Mouse (Mus musculus) liver, embryonic 14.5 days (tissue): ENCODE results near the gene Cdkl4. TPM values are rescaled to one million over a fixed set of nuclear protein-coding genes. Genes with fewer than 3 reads are reported as not detected.

ENCODE experiments used
- ATAC-seq: fragments of 200-750 bp; cut with Nextera tagmentation; 2 replicates; pipeline ENCODE4 v1.8.0; 2017; ENCODE audit warnings: moderate number of reproducible peaks, mild to moderate bottlenecking, moderate library complexity; ENCODE audit not compliant: insufficient read depth
- DNase-seq, 3 experiments: peaks; one replicate each; pipeline ENCODE4 v3.0.0-alpha.2; 2012 to 2013; ENCODE audit warnings: low read depth in 3 of 3, low spot score in 3 of 3
- H3K27ac ChIP-seq: fragments of 300-500 bp; sonication (generic); 2 replicates; pipeline ENCODE4 v1.5.1; 2014; ENCODE audit warnings: moderate library complexity, mild to moderate bottlenecking, control low read depth, inconsistent platforms
- H3K27me3 ChIP-seq: fragments of 300-500 bp; sonication (generic); 2 replicates; pipeline ENCODE4 v1.6.1; 2014; ENCODE audit warnings: mild to moderate bottlenecking, low read length, moderate library complexity; ENCODE audit not compliant: control insufficient read depth, insufficient read depth
- H3K36me3 ChIP-seq: fragments of 300-500 bp; sonication (generic); replicated peaks from 2 replicates; pipeline ENCODE4 v1.6.1; 2014; ENCODE audit warnings: low read depth; ENCODE audit not compliant: control insufficient read depth, insufficient read depth
- H3K4me1 ChIP-seq, 2 experiments: fragments of 200-500 bp in 1 of 2; fragments of 300-500 bp in 1 of 2; sonication (generic) in 1 of 2; replicated peaks; 2 replicates each; pipeline ENCODE4 v1.6.1; 2012 to 2014; ENCODE audit warnings: antibody characterized with exemption in 1 of 2, inconsistent platforms in 1 of 2, low read length in 1 of 2; ENCODE audit not compliant: control insufficient read depth in 2 of 2, insufficient read depth in 2 of 2
- H3K4me2 ChIP-seq: fragments of 300-500 bp; sonication (generic); 2 replicates; pipeline ENCODE4 v1.6.1; 2014; ENCODE audit warnings: low read depth, mild to moderate bottlenecking, control low read depth, moderate library complexity
- H3K4me3 ChIP-seq, 2 experiments: fragments of 200-500 bp in 1 of 2; fragments of 300-500 bp in 1 of 2; sonication (generic) in 1 of 2; 2 replicates each; pipeline ENCODE4 v1.5.1; 2012 to 2014; ENCODE audit warnings: low read depth in 2 of 2, low read length in 2 of 2, mild to moderate bottlenecking in 2 of 2, control low read depth in 1 of 2, inconsistent platforms in 1 of 2, moderate library complexity in 1 of 2; ENCODE audit not compliant: insufficient read depth in 1 of 2
- H3K9ac ChIP-seq: fragments of 300-500 bp; sonication (generic); replicated peaks from 2 replicates; pipeline ENCODE4 v1.6.1; 2014; ENCODE audit warnings: mild to moderate bottlenecking, control low read depth, moderate library complexity
- H3K9me3 ChIP-seq: fragments of 300-500 bp; sonication (generic); 2 replicates; pipeline ENCODE4 v1.6.1; 2016; ENCODE audit warnings: low read length, mixed read lengths; ENCODE audit not compliant: control insufficient read depth
- CTCF ChIP-seq: IDR thresholded peaks from 2 replicates; pipeline ENCODE4 v1.5.1; 2016; ENCODE audit warnings: antibody characterized with exemption, low read depth, control low read depth
- EP300 ChIP-seq: IDR thresholded peaks from 2 replicates; pipeline ENCODE4 v1.6.1; 2016; ENCODE audit warnings: antibody characterized with exemption, low read depth
- WGBS: fragments of 180-500 bp; shearing (Covaris S2); extraction: QIAGEN DNeasy Blood & Tissue Kit; methylation state at CpG from one replicate; pipeline ENCODE4 v1.1.7; 2014; ENCODE audit not compliant: insufficient replicate concordance; 5-methylcytosine and 5-hydroxymethylcytosine counted together
- polyA plus RNA-seq, 2 experiments: library from polyadenylated mRNA; depleted of rRNA in 1 of 2; stranded (reverse) in 1 of 2; unstranded in 1 of 2; fragments of >200 nt; fragmentation: Nextera tagmentation in 1 of 2; extraction: Ambion mirVana in 1 of 2; gene quantifications; 2 replicates each; pipeline versions ENCODE4 v1.2.1 to v1.2.3; 2012 to 2014

Gene Cdkl4
- polyA plus RNA-seq, 2 experiments: 0.09 to 0.13 TPM

GRCm38 (mm10) chr17:80521521-80522228, 55.9 kb downstream of the Cdkl4 start:
- 51% methylated on average over 4 of the region's 4 CpGs for WGBS
- ATAC-seq: no peak
- no peak overlapping the region for H3K9ac ChIP-seq
- DNase-seq: no peak
- no peak overlapping the region for H3K4me2 ChIP-seq
- H3K27ac ChIP-seq: no peak overlapping the region
- H3K4me3 ChIP-seq: no peak overlapping the region
- no peaks in the 10 kb centered on the region for H3K27me3 ChIP-seq
- H3K36me3 ChIP-seq: no peaks in the 10 kb centered on the region
- TF ChIP-seq CTCF (no peak), EP300 (no peak)
- no peaks in the 10 kb centered on the region for H3K9me3 ChIP-seq
- no peaks in the 10 kb centered on the region; a peak in 1 of 4 replicates for H3K4me1 ChIP-seq

GRCm38 (mm10) chr17:80520537-80520936, 57.1 kb downstream of the Cdkl4 start:
- no peak overlapping the region for H3K4me2 ChIP-seq
- no peak overlapping the region for H3K4me3 ChIP-seq
- TF ChIP-seq EP300 (no peak), CTCF (no peak)
- no peak for ATAC-seq
- no peaks in the 10 kb centered on the region for H3K36me3 ChIP-seq
- no peak overlapping the region for H3K9ac ChIP-seq
- no peaks in the 10 kb centered on the region for H3K27me3 ChIP-seq
- peaks cover 0 to 3% of the 10 kb centered on the region in 2 experiments; a peak in 1 of 4 replicates for H3K4me1 ChIP-seq
- 70% methylated on average over 8 of the region's 8 CpGs for WGBS
- no peak overlapping the region for H3K27ac ChIP-seq
- H3K9me3 ChIP-seq: no peaks in the 10 kb centered on the region
- no peak for DNase-seq

- 80% methylated on average over 12 of the region's 12 CpGs for WGBS
- Histone ChIP-seq H3K9ac (no peak overlapping the region), H3K4me3 (no peak overlapping the region), H3K27me3 (no peaks in the 10 kb centered on the region), H3K36me3 (no peaks in the 10 kb centered on the region), H3K9me3 (no peaks in the 10 kb centered on the region), H3K4me2 (no peak overlapping the region), H3K4me1 (peaks cover 0 to 13% of the 10 kb centered on the region in 2 experiments; a peak in 1 of 4 replicates), H3K27ac (no peak overlapping the region)
- no peak for TF ChIP-seq CTCF
- no peak for TF ChIP-seq EP300
- DNase-seq (no peak), ATAC-seq (no peak)
These were observed 58.8 kb downstream of the Cdkl4 start for GRCm38 (mm10) chr17:80518811-80519210.

GRCm38 (mm10) chr17:80517244-80517643, 60.4 kb downstream of the Cdkl4 start:
- Histone ChIP-seq H3K27ac (no peak overlapping the region), H3K9ac (no peak overlapping the region), H3K27me3 (no peaks in the 10 kb centered on the region), H3K9me3 (no peaks in the 10 kb centered on the region), H3K4me3 (no peak overlapping the region), H3K4me2 (no peak overlapping the region), H3K36me3 (no peaks in the 10 kb centered on the region), H3K4me1 (peaks cover 0 to 20% of the 10 kb centered on the region in 2 experiments; a peak in 1 of 4 replicates)
- 0 out of 2 replicates have a peak, but pooled peaks have one; percentile 14 for TF ChIP-seq CTCF
- no peak for TF ChIP-seq EP300
- DNase-seq: no peak
- ATAC-seq: no peak
- WGBS: 35% methylated on average over 9 of the region's 9 CpGs

- Histone ChIP-seq H3K4me3 (no peak overlapping the region), H3K36me3 (no peaks in the 10 kb centered on the region), H3K27ac (no peak overlapping the region), H3K4me2 (no peak overlapping the region), H3K4me1 (peaks cover 0 to 20% of the 10 kb centered on the region in 2 experiments; a peak in 1 of 4 replicates), H3K9ac (no peak overlapping the region), H3K27me3 (no peaks in the 10 kb centered on the region), H3K9me3 (no peaks in the 10 kb centered on the region)
- no peak for TF ChIP-seq EP300
- no peak for TF ChIP-seq CTCF
- DNase-seq (no peak), ATAC-seq (no peak)
- WGBS: 74% methylated on average over 9 of the region's 9 CpGs
These were observed 61.7 kb downstream of the Cdkl4 start for GRCm38 (mm10) chr17:80515956-80516355.
